Mouse (Mus musculus): ENCODE data around the gene Teddm1a.

Teddm1a gene

DNA sequence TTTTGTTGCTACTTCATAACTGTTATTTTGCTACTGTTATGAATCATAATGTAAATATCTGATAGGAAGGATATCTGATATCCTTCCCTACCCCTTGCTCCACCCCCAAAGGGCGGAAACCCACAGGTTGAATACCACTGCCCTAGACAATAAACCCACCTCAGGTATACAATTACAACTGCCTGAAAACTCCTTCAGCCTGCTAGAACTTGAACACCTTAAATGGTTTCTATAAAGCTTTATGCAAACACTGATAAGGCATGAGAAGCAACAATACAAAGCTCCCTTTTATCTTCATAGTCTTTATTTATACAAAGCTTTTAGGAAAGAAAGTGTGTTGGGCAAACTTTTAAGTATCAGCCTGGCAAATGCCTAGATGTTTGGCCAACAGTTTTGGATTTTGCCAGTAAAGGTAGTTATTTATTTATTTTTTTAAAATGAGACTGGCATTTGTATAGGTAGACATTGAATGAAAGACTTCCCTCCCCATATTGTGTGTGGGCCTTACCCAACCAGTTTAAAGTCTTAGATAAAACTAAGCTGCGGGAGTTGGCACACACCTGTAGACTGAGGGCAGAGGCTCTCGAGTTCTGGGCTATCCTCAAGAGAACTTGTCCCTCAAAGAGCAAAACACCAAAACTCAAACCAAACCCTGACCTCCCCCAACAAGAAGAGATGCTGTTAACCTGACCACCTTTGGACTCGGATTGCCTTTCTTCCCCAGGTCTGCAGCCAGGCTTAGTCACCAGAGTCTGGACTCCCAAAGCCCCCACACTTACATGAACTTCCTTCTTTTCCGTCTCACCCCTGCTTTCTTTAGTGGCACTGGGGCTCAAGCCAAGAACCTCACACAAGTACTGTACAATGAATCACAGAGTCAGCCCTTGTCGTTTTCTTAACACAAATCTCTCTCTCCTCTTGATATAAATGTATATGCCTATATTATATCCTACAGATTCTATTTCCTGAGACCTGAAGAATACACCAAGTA is 33.1 kb downstream of the Teddm1a start:
- TF ChIP-seq GATA4 (IDR thresholded peaks at IDR 0.05; ENCODE audit: insufficient replicate concordance, low read length), result no peak

DNA sequence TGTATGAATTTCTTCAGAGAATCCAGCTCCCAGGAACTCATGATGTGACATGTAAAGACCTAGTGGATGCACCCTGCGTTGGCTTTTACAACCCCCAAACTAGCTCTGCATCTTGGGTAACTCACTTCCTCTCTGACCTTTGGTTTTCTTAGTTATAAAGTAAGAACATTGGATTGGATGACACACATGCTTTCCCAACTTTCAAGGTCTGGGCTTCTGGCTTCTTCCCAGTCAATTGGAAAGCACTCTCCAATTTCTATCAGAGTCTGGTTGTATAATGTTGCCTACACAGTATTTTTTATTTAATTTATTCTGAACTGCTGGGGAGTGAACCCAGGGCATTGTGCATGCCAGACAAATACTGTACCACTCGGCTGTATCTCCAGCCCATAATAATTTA is 38.9 kb downstream of the Teddm1a start:
- TF ChIP-seq GATA4 (IDR thresholded peaks at IDR 0.05; ENCODE audit: insufficient replicate concordance, low read length), result no peak

DNA sequence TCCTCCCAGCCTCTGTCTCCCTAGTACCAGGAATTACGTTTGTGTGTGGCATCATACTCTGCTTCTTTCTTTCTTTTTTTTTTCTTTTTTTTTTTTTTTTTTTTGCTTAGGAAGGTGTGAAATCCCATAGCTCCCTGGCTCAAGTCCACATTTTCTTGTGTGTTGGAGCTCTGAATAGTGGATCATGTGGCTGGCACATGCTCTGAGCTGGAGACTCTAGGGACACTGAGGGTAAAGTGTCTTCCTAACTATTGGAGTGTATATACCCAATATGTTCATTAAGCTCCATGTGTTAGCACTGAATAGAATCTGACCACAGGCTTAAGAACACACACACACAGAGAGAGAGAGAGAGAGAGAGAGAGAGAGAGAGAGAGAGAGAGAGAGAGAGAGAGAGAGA is 42.2 kb downstream of the Teddm1a start:
- no peak for TF ChIP-seq GATA4 (IDR thresholded peaks at IDR 0.05; ENCODE audit: insufficient replicate concordance, low read length)

DNA sequence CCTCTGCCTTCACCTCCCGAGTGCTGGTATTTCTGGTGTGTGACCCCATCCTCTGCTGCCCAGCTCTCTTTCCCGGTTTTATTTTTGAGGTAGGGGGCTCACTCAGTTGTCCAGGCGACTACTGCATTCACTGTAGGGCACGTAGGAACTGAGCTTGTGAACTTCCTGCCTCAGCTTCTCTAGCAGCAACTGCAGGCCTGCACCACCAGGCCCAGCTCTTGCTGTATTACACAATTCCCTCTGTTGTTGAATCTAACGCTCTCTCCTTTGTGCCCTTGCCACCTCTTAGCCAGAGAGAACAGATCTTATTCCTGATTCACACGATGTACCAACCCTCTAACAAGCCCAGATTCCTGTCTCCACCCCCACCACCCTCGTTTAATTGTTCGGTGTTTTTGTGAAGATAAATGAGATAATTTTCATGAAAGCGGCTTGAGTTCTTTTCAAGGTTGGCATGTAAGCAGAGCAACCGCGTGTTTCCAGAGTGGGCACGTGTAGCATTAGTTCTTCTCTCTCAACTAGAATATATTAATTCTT is 44.4 kb downstream of the Teddm1a start:
- TF ChIP-seq GATA4 (IDR thresholded peaks at IDR 0.05; ENCODE audit: insufficient replicate concordance, low read length), result no peak

DNA sequence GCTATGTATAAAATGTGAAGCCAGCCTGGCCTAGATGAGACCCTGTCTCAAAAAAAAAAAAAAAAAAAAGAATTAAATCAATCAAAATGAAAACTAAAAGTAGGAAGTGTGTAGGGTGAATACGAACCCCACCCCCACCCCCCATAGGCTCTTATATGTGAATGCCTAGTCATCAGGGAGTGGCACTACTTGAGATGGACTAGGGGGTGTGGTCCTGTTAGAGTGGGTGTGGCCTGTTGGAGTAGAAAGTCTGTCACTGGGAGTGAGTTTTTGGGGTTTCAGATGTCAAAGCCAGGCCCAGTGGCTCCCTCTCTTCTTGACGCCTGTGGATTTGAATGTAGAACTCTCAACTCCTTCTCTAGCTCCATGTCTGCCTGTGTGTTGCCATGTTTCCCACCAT is 45.5 kb downstream of the Teddm1a start:
- TF ChIP-seq GATA4 (IDR thresholded peaks at IDR 0.05; ENCODE audit: insufficient replicate concordance, low read length), result no peak

DNA sequence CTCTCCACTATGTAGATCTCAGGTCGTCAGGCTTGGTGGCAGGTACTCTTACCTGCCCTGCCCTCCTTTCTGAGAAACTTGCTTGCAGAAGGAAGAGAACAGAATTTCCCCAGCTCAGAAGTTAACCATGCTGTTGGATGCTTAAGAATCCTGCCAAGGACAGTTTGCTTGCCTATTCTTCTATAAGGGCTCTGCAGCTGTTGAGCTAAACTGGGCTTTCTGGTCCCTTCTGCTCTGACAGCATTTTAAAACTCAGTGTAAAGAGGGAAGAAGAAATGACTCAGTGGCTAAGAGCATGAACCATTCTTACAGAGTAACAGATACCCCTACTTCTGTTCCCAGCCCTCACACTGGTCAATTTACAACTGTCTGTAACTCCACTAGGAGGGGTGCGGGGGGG is 49.4 kb downstream of the Teddm1a start:
- no peak for TF ChIP-seq GATA4 (IDR thresholded peaks at IDR 0.05; ENCODE audit: insufficient replicate concordance, low read length)

Data from liver, adult (tissue).